Mouse (Mus musculus) erythroblast, adult 5-6 weeks (primary cell): ENCODE data around the gene Tbx10. TPM values are rescaled to one million over a fixed set of nuclear protein-coding genes. Genes with fewer than 3 reads are reported as not detected.
A peak's percentile ranks its signal among the peaks of the same experiment; 100 is the strongest.
"Not testable (repeated sequence)": the region's sequence is repeated elsewhere in the genome, so short reads cannot be mapped to it uniquely, and the experiment has no call there.

Source experiments
- ATAC-seq: replicated peaks from 2 replicates; pipeline ENCODE4 v1.8.0; 2016; ENCODE audit warnings: moderate number of reproducible peaks, mild to moderate bottlenecking, moderate TSS enrichment, inconsistent platforms; ENCODE audit not compliant: poor library complexity, low FRiP score, severe bottlenecking
- total RNA-seq, 2 experiments: library from RNA; stranded (forward) in 1 of 2; stranded (reverse) in 1 of 2; fragments of 150-400 nt in 1 of 2; fragments of 200-764, 138-1000 nt in 1 of 2; gene quantifications; 2 replicates each; pipeline versions ENCODE4 v1.2.3 to v1.2.4; 2015 to 2017; ENCODE audit warnings: low replicate concordance in 2 of 2

Tbx10 gene
- not detected in 2 replicates for total RNA-seq (2015; ENCODE audit: low replicate concordance)
- not detected in 2 replicates for total RNA-seq (2017; ENCODE audit: low replicate concordance)

DNA sequence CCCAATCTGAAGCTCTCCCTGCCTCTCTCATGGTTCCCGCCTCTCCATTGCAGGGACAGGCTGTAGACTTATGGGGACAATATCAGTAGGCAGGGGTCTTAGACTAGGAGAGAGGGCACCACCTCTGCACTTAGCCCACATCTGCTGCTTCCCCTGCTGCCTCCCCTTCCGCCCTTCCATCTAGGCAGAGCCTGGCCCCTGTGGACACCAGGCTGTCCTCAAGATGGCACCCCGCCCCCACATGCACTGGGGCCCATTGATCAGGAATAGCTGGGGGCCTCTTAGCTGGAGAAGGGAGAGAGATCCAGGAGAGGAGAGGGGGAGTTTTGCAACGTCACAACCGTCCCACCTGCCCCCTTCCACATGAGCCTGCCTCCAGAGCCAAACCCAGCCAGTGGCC lies at the start of gene Tbx10:
Gene Tbx10 (plus strand): TSS at position 337 of the 400 bp plus-strand sequence.
- ATAC-seq = no peak

DNA sequence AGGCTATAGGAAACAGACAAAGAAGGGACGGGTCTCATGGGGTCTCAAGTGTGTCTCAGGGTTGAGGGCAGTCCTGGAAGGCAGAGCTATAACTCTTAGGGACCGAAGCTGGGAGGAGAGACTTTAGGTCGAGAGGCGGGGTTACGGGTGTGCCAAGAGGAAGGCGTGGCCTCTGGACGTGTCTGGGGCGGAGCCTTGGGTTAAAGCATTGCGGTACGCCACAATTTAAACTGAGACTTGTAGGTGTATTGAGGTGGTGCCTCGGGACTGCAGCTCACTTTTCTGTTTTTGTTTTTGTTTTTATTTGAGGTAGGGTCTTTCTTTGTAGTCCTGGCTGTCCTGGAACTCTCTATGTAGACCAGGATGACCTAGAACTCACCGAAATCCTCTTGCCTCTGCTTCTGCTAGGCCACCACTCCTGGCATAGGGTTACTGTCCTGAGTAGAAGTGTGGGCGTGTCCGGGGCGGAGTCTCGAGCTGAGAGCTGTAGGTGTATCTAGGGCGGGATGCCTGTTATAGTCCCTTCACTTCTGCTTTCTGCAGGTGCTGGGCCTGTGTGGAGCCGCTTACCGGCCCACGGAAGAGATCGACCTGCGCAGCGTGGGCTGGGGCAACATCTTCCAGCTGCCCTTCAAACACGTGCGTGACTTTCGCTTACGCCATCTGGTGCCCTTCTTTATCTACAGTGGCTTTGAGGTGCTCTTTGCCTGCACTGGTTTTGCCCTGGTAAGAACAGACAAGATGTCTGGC lies 49.4 kb upstream of the Tbx10 start:
- peak; percentile 71 for ATAC-seq

DNA sequence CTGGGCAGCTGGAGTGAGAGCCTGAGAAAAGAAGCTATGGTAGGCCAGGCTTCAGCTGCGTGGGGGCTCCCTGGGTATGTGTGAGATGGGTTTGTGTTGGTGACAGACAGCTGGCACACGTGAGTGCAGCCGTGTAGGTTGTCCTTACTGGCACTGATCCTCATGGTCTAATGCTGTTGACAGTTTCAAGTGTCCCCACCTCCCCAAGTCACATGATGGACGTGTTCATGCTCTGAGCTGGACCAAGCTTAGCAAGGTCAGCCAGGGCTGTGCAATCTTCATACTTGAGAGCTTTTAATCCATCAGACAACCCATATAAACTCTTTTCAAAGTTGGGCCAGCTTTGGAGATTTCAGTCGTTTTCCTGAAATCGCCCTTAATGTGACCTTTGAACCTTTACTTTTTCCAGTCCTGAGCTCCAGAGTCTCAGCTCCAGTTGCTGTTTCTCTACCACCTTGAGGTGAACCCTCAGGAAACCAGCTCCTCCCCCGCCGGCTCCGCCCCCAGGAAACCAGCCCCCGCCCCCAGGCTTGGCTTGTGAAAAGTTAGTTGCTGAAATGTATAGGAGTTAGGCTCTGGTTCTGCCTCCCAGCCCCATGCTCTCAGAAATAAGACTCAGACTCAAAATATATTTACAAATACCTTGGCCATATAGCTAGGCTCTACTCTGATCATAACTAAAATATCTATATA lies 46.5 kb upstream of the Tbx10 start:
- no peak for ATAC-seq

DNA sequence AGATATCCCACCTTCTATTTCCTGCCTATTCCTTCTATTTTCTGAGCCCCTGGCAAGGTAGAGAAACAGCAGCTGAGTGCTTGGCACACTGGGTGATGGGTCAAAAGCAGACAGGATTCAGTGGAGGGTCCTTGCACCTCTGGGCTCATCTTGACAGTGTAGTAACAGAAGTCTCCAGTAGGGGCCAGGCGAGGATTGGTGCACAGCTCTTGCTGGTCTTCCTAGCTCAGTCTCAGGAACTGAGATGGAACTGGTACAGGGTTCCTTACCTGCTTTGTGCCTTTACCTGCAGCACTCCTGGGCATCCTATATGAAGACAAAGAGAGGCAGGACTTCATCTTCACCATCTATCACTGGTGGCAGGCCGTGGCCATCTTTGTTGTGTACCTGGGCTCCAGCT lies 45.8 kb upstream of the Tbx10 start:
- peak; percentile 81 for ATAC-seq

DNA sequence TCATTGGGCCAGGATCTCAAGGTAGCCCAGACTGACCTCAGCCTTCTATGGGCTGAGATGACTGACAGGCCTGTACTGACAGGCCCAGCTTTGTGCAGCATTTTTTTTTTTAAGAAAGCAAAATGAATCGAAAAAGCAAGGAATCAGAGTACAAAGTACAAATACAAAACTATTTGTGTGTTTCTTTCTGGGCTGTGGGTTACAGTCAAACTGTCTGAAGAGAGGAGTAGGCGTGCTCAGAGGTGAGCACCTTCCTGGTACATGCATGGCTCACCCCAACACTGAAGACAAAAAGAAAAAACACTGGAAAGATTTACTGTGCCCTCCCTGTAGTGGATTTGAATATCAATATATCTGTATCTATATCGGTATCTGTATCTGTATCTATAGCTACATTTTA lies 44.7 kb upstream of the Tbx10 start:
- no peak for ATAC-seq

DNA sequence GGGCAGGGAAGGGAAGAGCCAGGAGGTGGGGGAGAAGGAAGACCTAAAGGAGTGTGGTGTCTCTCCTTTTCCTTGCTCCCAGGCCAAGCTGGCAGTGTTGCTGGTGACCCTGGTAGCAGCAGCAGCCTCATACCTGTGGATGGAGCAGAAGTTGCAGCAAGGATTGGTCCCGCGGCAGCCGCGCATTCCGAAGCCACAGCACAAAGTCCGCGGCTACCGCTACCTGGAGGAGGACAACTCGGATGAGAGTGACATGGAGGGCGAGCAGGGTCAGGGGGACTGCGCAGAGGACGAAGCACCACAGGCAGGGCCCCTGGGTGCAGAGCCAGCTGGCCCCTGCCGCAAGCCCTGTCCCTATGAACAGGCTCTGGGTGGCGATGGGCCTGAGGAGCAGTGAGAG lies 44.0 kb upstream of the Tbx10 start:
- no peak for ATAC-seq

DNA sequence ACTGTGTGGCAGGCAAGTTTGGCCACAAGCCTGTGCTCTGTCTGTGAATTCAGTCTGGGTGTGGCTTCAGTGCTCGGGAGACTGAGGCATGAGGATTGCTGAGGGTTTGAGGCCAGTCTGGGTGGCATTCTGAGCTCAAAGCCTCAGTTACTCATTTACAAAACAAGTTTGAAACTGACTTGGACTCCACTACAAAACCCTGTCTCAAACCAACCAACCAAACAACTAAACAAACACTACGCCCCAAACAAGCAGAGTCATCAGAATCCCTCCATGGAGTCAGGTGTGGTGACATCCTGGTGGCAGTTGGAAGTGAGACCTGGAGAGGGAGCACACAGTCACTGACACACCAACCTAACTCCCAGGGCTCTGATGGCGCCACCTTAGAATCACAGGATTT lies 42.2 kb upstream of the Tbx10 start:
- no peak for ATAC-seq

DNA sequence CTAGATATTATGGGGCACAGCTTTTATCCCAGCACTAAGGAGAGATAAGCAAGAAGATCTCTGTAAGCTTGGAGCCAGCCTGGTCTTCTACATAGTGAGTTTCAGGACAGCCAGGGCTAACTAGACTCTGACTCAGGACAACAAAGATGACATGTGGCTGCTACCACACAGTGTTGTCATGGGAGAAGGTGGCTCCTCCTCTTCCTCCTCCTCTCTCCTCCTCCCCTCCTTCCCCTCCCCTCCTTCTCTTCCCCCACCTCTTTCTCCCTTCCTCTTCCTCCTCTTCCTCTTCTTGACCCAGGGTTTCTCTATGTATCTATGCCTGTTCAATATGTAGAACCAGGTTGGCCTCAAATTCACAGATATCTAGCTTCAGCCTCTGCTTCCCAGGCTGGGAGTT lies 41.1 kb upstream of the Tbx10 start:
- no peak for ATAC-seq

DNA sequence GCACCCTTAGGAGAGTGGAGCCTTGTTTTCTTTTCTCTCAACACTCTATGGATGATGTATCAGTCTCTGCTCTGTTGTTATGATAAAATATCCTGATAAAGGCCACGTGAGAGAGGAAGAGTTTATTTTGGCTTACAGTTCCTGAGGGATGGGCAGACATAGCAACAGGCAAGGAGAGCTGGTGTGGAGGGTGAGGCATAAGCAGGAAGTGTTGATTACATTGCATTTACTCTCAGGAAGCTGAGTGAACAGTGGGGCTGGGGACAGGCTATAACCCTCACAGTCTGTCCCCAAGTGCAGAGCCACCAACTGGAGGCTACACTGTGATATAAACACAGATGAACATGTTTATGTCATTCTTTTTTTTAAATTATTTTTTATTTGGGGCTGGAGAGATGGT lies 40.5 kb upstream of the Tbx10 start:
- ATAC-seq = no peak

DNA sequence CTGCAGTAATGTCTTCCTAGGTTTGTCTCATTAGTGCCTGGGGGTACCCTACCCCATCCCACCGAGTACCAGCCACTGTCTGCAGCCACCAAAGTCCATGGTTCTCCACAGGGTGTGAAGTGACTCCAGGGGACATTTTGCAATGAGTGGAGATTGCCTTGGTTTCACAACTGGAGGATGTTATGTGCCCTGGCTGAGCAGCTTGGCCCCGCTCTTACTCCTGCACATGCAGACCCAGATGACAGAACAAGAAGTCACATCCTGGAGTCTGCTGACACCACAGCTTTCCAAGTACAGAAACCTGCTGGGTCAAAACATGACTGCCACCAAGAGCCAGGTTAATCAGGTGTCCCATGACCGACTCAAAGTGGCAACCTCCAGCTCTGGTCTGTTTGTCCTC lies 37.5 kb upstream of the Tbx10 start:
- ATAC-seq = no peak

DNA sequence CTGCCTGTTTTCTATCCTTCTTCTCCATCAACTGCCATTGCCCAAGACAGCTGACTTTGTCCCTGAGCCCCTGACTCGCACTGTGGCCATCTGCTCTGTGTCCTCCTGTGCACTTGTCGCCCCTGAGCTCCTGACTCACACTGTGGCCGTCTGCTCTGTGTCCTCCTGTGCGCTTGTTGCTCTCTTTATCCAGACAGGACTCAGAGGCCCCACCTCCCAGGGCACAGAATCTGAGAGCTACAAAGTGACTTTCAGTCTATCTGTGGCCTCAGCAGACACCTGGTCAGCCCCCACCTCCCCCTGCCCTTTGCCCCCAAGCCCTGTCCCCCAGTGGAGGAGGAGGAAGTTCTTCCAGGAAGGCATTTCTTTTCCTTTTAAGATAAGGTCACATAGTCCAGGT lies 36.7 kb upstream of the Tbx10 start:
- no peak for ATAC-seq

DNA sequence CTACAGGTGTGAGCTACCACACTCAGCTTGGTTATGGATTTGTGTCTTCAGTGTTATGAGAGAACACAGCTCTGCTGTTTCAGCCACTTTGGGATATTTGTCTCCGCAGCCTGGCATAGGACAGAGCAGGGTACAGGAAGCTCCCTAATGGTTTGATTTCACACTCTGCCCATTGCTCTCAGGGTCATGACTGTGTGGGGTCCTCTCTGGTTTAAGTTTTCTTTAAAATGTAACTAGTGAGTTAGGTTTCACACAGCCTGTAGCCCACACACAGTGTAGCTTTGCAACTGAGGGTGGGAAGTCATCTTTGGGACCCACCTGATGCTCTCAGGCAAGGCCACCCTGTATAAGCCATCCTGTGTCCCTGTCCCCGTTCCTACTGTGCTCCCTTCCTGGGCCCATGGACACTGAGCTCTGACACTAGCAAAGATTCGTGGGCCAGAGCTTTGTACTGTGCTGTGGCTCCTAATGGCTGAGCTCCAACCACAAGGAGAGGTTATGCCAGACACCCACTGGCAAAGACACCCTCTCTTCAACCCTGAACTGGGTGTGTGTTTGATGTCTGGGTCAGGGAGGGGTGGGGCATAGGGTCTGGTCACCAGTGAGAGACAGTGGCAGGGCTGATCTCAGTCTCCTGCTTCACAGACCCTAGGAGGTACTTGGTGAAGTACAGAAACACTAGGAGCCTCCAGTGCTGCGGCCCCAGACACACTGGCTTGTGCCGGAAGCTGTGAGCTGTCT lies 35.1 kb upstream of the Tbx10 start:
- ATAC-seq = not testable (repeated sequence)

DNA sequence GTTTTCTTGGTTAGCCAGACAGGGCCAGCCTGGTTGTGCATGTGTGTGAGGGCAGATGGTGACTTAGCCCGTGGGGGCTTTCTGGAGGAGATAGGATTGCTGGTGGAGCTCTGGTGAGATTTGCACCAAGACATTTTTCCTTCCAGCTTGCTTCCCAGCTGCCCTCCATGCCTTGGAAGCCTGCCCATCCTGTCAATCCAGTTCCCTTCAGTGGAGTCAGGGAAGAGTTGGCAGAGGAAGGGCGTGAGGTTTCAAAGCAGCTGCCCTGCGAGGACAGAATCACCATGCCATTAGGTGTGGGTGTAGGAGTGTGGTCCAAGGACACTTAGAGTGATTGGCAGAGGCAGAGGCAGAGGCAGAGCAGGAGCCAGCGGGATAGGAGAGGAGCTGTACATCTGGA lies 34.1 kb upstream of the Tbx10 start, which contains the start of gene Aldh3b3:
Gene Aldh3b3 (plus strand): TSS at position 176 of the 400 bp plus-strand sequence.
- ATAC-seq = no peak

DNA sequence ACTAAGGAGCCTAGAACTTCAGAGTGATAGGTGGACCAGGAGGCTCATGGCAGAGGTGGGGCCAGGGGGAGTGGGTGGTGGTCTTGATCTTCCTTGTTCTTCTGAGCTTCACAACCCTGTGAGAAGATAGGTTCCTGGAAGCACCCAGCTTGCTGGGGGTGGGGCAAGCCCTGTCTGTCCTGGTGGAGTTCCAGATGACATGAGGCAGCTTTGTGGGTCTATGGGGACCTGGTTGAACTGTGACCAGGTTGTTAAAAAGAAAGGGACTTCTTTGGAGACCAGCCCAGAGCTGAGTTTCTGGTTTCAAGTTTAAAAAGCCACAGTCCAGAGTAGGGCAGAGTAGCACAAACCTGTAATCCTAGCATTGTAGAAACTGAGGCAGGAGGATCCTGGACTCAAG lies 33.5 kb upstream of the Tbx10 start:
- ATAC-seq = no peak

DNA sequence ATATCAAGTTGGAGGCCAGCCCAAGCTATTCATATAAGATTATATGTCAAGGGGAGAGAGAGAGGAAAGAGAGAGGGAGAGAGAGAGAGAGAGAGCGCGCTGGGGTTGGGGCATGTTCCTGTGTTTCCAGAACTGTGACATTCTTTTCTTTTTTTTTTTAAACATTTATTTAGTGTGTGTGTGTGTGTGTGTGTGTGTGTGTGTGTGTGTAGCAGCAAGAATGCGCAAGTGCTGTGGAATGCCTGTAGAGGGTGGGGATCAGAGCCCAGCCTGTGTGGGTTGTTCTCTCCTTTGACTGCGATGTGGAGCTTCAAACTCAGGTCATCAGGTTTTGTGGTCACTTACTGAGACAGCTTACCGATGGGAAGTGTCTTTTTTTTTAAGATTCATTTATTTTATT lies 32.3 kb upstream of the Tbx10 start:
- no peak for ATAC-seq

DNA sequence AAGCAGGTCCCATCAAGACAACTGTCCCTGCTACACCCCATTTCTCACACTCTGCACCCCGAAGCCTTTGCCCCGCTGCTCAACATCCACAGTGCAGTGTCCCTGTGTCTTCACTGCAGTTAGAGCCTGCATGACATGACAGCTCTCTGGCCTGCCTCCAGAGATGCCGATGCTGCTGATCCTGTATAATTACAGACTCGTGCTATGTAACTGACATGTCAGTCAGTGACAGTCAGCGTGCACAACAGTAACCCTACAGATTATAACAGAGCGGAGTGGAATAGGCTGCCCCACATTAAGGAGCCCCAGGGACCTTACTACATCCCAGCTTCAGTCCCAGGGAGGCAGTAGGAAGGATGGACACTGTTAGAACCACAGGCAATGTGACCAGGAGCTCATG lies 30.7 kb upstream of the Tbx10 start:
- ATAC-seq = not testable (repeated sequence)

DNA sequence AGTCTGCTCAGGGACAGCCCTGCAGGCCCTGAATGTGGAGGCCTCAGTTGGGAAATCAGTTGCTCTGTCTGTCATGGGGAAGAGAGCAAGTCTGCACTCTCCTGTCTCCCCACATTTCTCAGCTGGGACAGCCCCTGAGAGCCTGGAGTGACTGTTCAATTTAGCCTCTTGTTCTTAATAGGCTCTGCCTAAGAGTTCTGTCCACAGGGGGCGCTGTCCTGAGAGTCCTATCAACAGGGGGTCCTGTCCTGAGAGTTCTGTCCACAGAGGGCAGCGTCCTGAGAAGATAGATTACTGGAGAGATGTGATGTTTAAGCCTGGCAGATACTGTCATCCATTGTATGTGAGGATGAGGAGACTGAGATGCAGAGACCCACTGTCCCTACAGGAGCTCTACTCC lies 30.1 kb upstream of the Tbx10 start:
- no peak for ATAC-seq

DNA sequence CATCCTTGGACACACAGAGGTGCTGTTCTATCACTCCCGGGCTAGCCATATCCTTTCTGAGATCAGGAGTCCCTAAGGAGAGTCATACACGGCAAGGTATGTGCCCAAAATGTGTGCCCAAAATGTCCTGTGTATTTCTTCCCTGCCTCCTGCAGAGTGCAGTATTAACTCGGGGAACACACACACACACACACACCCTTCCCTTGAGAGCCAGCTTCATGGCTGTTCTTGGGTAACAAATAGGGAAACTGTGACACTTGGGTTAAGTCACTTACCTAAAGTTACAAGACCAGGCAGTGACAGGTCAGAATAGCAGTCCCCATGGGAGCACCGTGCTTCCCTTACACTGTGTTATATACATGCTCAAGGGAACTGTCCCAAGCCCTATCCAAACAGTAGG lies 28.5 kb upstream of the Tbx10 start:
- ATAC-seq = no peak

DNA sequence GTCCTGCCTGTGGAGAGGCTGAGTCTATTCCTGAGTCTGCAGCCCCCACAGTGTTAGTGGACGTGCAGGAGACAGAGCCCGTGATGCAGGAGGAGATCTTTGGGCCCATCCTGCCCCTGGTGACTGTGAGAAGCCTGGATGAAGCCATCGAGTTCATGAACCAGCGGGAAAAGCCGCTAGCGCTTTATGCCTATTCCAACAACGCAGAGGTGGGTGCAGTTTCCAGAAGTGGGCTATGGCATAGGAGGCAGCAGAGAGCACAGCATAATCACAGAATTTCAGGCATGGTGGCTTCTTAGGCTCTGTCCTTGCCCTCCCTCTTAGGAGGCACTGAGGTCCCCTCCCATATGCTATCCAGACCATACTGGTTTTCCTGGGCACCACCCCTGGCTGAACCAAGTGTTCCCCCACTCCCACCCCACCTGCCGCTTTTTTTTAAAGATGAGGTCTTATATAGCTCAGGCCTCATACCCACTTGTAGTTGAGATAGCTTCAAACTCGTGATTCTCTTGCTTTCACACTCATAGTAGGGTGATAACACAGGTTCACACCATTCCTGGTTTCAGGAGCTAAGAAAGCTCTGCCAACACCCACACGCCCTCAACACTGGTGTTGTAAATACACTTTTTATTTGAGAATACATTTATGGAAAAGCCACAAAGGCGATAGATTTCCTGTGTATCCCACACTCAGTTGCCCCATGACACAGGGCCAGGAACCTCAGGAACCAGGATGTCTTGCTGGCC lies 26.0 kb upstream of the Tbx10 start:
- ATAC-seq = no peak

DNA sequence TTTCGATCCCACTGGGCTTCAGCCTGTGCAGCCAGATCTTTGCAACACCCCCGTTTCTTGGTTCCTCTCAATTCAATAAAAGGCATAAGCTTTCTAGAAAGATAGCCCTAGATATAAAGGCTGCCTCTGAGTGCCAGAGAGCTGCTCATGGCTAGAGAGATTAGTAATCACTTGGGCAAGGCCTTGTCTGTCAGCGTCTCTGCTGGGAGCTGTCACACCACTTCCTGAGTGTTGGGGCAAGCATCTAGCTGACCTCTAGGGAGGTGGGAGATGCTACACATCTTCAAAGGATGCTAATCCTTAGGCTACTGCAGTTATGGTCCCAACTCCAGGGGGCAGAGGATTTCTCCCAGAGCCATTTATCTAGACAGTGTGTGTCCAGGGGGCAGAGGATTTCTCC lies 25.3 kb upstream of the Tbx10 start:
- no peak for ATAC-seq
